Mouse (Mus musculus) hindbrain, embryonic 13.5 days (tissue): Measurements from ENCODE around the gene Zranb3. TPM values are rescaled to one million over a fixed set of nuclear protein-coding genes. Genes with fewer than 3 reads are reported as not detected.

Experiments
- ATAC-seq: fragments of 200-750 bp; cut with Nextera tagmentation; 2 replicates; pipeline ENCODE4 v1.8.0; 2017; ENCODE audit warnings: moderate TSS enrichment; ENCODE audit not compliant: low FRiP score
- H3K27ac ChIP-seq: fragments of 300-500 bp; sonication (generic); 2 replicates; pipeline ENCODE4 v1.5.1; 2015; ENCODE audit warnings: inconsistent platforms, mild to moderate bottlenecking, moderate library complexity
- H3K27me3 ChIP-seq: fragments of 300-500 bp; sonication (generic); 2 replicates; pipeline ENCODE4 v1.6.1; 2015; ENCODE audit warnings: mild to moderate bottlenecking, inconsistent platforms
- H3K36me3 ChIP-seq: fragments of 300-500 bp; sonication (generic); 2 replicates; pipeline ENCODE4 v1.6.1; 2015; ENCODE audit warnings: mild to moderate bottlenecking, inconsistent platforms
- H3K4me1 ChIP-seq: fragments of 300-500 bp; sonication (generic); replicated peaks from 2 replicates; pipeline ENCODE4 v1.6.1; 2015; ENCODE audit warnings: inconsistent platforms
- H3K4me2 ChIP-seq: fragments of 300-500 bp; sonication (generic); 2 replicates; pipeline ENCODE4 v1.6.1; 2015; ENCODE audit warnings: inconsistent platforms, mild to moderate bottlenecking, moderate library complexity
- H3K4me3 ChIP-seq: fragments of 300-500 bp; sonication (generic); 2 replicates; pipeline ENCODE4 v1.5.1; 2015; ENCODE audit warnings: mild to moderate bottlenecking, inconsistent platforms
- H3K9ac ChIP-seq: fragments of 300-500 bp; sonication (generic); 2 replicates; pipeline ENCODE4 v1.6.1; 2015; ENCODE audit warnings: mild to moderate bottlenecking, inconsistent platforms
- H3K9me3 ChIP-seq: fragments of 300-500 bp; sonication (generic); 2 replicates; pipeline ENCODE4 v1.6.1; 2016; ENCODE audit warnings: inconsistent platforms
- WGBS: fragments of 180-500 bp; shearing (Covaris S2); methylation state at CpG from one replicate; pipeline ENCODE4 v1.1.7; 2015; 5-methylcytosine and 5-hydroxymethylcytosine counted together
- polyA plus RNA-seq: library from polyadenylated mRNA; unstranded; fragments of >200 nt; fragmentation: Nextera tagmentation; extraction: Ambion mirVana; gene quantifications from 2 replicates; pipeline ENCODE4 v1.2.1, GENCODE M21; 2015

Gene Zranb3
- polyA plus RNA-seq, 1 experiment from 2014 or later: 3.9 TPM

GRCm38 (mm10) chr1:128078646-128079045 is 24.2 kb downstream of the Zranb3 start:
- Histone ChIP-seq H3K4me3 (no peak overlapping the region), H3K27me3 (no peaks in the 10 kb centered on the region), H3K36me3 (no peaks in the 10 kb centered on the region), H3K9me3 (no peaks in the 10 kb centered on the region), H3K4me2 (no peak overlapping the region), H3K27ac (no peak overlapping the region), H3K9ac (no peak overlapping the region), H3K4me1 (0 out of 2 replicates have a peak, but pooled peaks cover 4% of the 10 kb centered on the region)
- no peak for ATAC-seq
- WGBS: 100% methylated on average over 1 of the region's 1 CpGs

DNA sequence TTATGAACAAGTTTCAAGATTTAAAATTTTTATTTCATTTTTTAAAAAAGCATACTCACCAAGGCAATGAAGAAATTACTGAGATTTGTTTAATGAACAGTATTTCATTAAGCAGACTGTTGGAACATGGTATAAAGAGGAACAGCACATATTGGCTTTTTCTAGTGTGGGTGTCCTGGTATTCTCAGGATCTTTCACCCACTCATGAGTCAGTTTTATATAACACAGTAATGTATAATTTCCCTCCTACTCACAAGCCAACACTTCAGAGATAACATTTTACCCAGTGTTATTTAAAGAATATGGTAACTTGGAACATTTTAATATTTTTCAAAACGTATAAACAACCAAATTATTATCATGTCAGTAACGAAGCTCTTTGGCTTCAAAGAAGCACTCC is 25.1 kb downstream of the Zranb3 start:
- ATAC-seq: no peak
- H3K4me1 ChIP-seq: 0 out of 2 replicates have a peak, but pooled peaks cover 1% of the 10 kb centered on the region
- H3K27ac ChIP-seq: no peak overlapping the region
- no peak overlapping the region for H3K4me2 ChIP-seq
- 98% methylated on average over 2 of the region's 2 CpGs for WGBS
- H3K9ac ChIP-seq: no peak overlapping the region
- no peak overlapping the region for H3K4me3 ChIP-seq
- H3K36me3 ChIP-seq: no peaks in the 10 kb centered on the region
- no peaks in the 10 kb centered on the region for H3K9me3 ChIP-seq
- no peaks in the 10 kb centered on the region for H3K27me3 ChIP-seq

- no peak for ATAC-seq
- H3K4me2 ChIP-seq: no peak overlapping the region
- H3K4me1 ChIP-seq: no peaks in the 10 kb centered on the region
- WGBS: 75% methylated on average over 8 of the region's 8 CpGs
- no peak overlapping the region for H3K9ac ChIP-seq
- no peaks in the 10 kb centered on the region for H3K27me3 ChIP-seq
- H3K9me3 ChIP-seq: no peaks in the 10 kb centered on the region
- no peaks in the 10 kb centered on the region for H3K36me3 ChIP-seq
- no peak overlapping the region for H3K27ac ChIP-seq
- no peak overlapping the region for H3K4me3 ChIP-seq
Measured at GRCm38 (mm10) chr1:128076791-128077479, 25.9 kb downstream of the Zranb3 start.

- Histone ChIP-seq H3K27me3 (no peaks in the 10 kb centered on the region), H3K9me3 (no peaks in the 10 kb centered on the region), H3K4me3 (no peak overlapping the region), H3K4me2 (no peak overlapping the region), H3K4me1 (no peaks in the 10 kb centered on the region), H3K27ac (no peak overlapping the region), H3K36me3 (no peaks in the 10 kb centered on the region), H3K9ac (no peak overlapping the region)
- ATAC-seq: no peak
- WGBS: 97% methylated on average over 6 of the region's 6 CpGs
Measured at GRCm38 (mm10) chr1:128073051-128073450, 29.8 kb downstream of the Zranb3 start.

DNA sequence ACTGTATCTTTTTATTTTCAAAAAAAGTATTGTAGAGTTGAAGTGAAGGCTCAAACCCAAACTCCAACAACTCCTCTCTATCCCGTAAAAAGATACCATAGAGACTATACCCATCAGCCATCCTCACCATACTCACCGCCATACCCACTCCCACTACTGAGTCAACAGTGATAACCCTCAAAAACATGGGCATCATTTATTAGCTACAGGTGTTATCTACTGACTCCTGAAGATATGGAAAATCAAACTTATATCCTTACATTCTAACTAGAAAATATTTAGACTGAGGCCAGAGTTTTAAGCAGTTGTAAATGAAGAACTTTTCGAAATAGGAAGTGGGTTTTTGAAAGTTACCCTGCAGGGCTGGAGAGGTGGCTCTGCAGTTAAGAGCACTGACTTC is 32.8 kb downstream of the Zranb3 start:
- H3K27ac ChIP-seq: no peak overlapping the region
- ATAC-seq: no peak
- WGBS: 99% methylated on average over 3 of the region's 3 CpGs

GRCm38 (mm10) chr1:128068945-128069397 is 33.9 kb downstream of the Zranb3 start:
- Histone ChIP-seq H3K27me3 (no peaks in the 10 kb centered on the region), H3K4me1 (no peaks in the 10 kb centered on the region), H3K9me3 (no peaks in the 10 kb centered on the region), H3K9ac (no peak overlapping the region), H3K4me2 (no peak overlapping the region), H3K36me3 (no peaks in the 10 kb centered on the region), H3K4me3 (no peak overlapping the region), H3K27ac (no peak overlapping the region)
- WGBS: 67% methylated on average over 2 of the region's 2 CpGs
- ATAC-seq: no peak

More for the DNA sequence above, 32.8 kb downstream of the Zranb3 start:
- no peak overlapping the region for H3K4me2 ChIP-seq
- no peaks in the 10 kb centered on the region for H3K4me1 ChIP-seq
- H3K9me3 ChIP-seq: no peaks in the 10 kb centered on the region
- H3K9ac ChIP-seq: no peak overlapping the region
- no peaks in the 10 kb centered on the region for H3K36me3 ChIP-seq
- no peaks in the 10 kb centered on the region for H3K27me3 ChIP-seq
- no peak overlapping the region for H3K4me3 ChIP-seq

- H3K9ac ChIP-seq: no peak overlapping the region
- H3K4me3 ChIP-seq: no peak overlapping the region
- WGBS: 96% methylated on average over 6 of the region's 6 CpGs
- no peaks in the 10 kb centered on the region for H3K9me3 ChIP-seq
- no peak overlapping the region for H3K27ac ChIP-seq
- no peak overlapping the region for H3K4me2 ChIP-seq
- no peaks in the 10 kb centered on the region for H3K27me3 ChIP-seq
- no peaks in the 10 kb centered on the region for H3K36me3 ChIP-seq
- H3K4me1 ChIP-seq: no peaks in the 10 kb centered on the region
- no peak for ATAC-seq
Measured at GRCm38 (mm10) chr1:128064716-128065115, 38.1 kb downstream of the Zranb3 start.

- H3K9me3 ChIP-seq: no peaks in the 10 kb centered on the region
- WGBS: 93% methylated on average over 1 of the region's 1 CpGs
- no peak for ATAC-seq
- no peak overlapping the region for H3K9ac ChIP-seq
- no peak overlapping the region for H3K4me3 ChIP-seq
- no peak overlapping the region for H3K27ac ChIP-seq
- no peaks in the 10 kb centered on the region for H3K27me3 ChIP-seq
- H3K4me1 ChIP-seq: no peaks in the 10 kb centered on the region
- H3K36me3 ChIP-seq: no peaks in the 10 kb centered on the region
- no peak overlapping the region for H3K4me2 ChIP-seq
Measured at GRCm38 (mm10) chr1:128062167-128062566, 40.7 kb downstream of the Zranb3 start.

DNA sequence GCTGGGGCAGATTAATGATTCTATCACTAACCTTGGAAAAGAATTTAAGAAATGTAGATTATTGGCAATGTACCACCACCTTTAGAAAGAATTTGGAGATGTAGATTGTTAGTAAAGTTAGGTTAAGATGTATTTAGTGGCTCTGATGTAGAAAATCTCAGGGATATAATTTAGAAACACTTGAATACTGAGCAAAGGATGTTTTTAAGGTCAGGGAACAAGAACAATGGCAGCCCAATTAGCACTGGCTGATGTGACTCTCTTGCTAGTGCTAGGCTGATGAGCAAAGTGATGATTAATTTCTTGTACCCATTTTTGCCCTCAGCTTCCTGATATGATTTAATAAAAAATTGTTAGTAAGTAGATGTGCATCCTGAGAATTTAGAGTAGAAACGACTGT is 41.4 kb downstream of the Zranb3 start:
- H3K36me3 ChIP-seq: no peaks in the 10 kb centered on the region
- no peak overlapping the region for H3K4me2 ChIP-seq
- H3K4me1 ChIP-seq: no peaks in the 10 kb centered on the region
- H3K9me3 ChIP-seq: no peaks in the 10 kb centered on the region
- H3K27ac ChIP-seq: no peak overlapping the region
- 92% methylated on average over 1 of the region's 1 CpGs for whole genome bisulfite sequencing
- H3K9ac ChIP-seq: no peak overlapping the region
- ATAC-seq: no peak
- no peak overlapping the region for H3K4me3 ChIP-seq
- no peaks in the 10 kb centered on the region for H3K27me3 ChIP-seq

- no peak overlapping the region for H3K4me2 ChIP-seq
- no peaks in the 10 kb centered on the region for H3K9me3 ChIP-seq
- H3K27me3 ChIP-seq: no peaks in the 10 kb centered on the region
- no peak for ATAC-seq
- H3K4me3 ChIP-seq: no peak overlapping the region
- H3K27ac ChIP-seq: no peak overlapping the region
- 76% methylated on average over 8 of the region's 8 CpGs for WGBS
- H3K4me1 ChIP-seq: no peaks in the 10 kb centered on the region
- H3K36me3 ChIP-seq: no peaks in the 10 kb centered on the region
- no peak overlapping the region for H3K9ac ChIP-seq
Measured at GRCm38 (mm10) chr1:128060655-128061344, 42.0 kb downstream of the Zranb3 start.

- no peak overlapping the region for H3K4me3 ChIP-seq
- ATAC-seq: no peak
- H3K9ac ChIP-seq: no peak overlapping the region
- 95% methylated on average over 5 of the region's 5 CpGs for WGBS
- no peaks in the 10 kb centered on the region for H3K36me3 ChIP-seq
- no peak overlapping the region for H3K4me2 ChIP-seq
- no peak overlapping the region for H3K27ac ChIP-seq
- no peaks in the 10 kb centered on the region for H3K4me1 ChIP-seq
- no peaks in the 10 kb centered on the region for H3K9me3 ChIP-seq
- H3K27me3 ChIP-seq: no peaks in the 10 kb centered on the region
Measured at GRCm38 (mm10) chr1:128058625-128059024, 44.2 kb downstream of the Zranb3 start.

GRCm38 (mm10) chr1:128057269-128057668 is 45.6 kb downstream of the Zranb3 start:
- H3K4me1 ChIP-seq: no peaks in the 10 kb centered on the region
- no peak for ATAC-seq
- no peaks in the 10 kb centered on the region for H3K27me3 ChIP-seq
- no peak overlapping the region for H3K4me3 ChIP-seq
- H3K4me2 ChIP-seq: no peak overlapping the region
- H3K9ac ChIP-seq: no peak overlapping the region
- H3K36me3 ChIP-seq: no peaks in the 10 kb centered on the region
- H3K9me3 ChIP-seq: no peaks in the 10 kb centered on the region
- no peak overlapping the region for H3K27ac ChIP-seq
- WGBS: 93% methylated on average over 4 of the region's 4 CpGs

DNA sequence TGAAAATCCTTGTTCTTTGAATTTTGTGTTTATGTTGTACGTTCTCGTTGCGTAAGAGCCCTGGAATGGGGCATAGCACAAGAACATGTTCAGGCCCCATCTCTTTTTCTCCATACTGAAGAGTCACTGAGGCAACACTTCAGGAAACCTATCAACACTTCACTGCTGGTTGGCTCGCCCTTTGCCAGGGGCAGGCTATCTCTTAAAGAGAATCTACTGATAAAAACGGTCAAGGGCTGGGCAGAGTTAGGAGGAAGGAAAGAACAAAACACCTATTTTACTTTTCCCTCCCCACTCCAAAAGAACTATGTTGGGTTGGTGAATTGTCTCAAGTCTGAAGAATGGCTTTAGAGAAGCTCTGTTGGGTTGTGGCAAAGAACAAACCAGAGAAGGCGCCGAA is 55.9 kb downstream of the Zranb3 start:
- ATAC-seq: no peak
- no peaks in the 10 kb centered on the region for H3K27me3 ChIP-seq
- WGBS: 93% methylated on average over 7 of the region's 7 CpGs
- no peak overlapping the region for H3K4me2 ChIP-seq
- no peaks in the 10 kb centered on the region for H3K4me1 ChIP-seq
- no peak overlapping the region for H3K27ac ChIP-seq
- H3K4me3 ChIP-seq: no peak overlapping the region
- no peaks in the 10 kb centered on the region for H3K9me3 ChIP-seq
- no peaks in the 10 kb centered on the region for H3K36me3 ChIP-seq
- H3K9ac ChIP-seq: no peak overlapping the region
